8 mouse cellular contexts compared by ENCODE assay signal in genomic region chr17:24205284-24205888, GRCm38 (mm10). TPM values are rescaled to one million over a fixed set of nuclear protein-coding genes. Genes with fewer than 3 reads are reported as not detected.
A peak's percentile ranks its signal among the peaks of the same experiment; 100 is the strongest.
DNase-seq lines count a peak whose midpoint lies in the region; ATAC-seq and TF ChIP-seq lines count a peak whose summit lies in the region.

TSS of gene Tbc1d24 (minus strand) at chr17:24205562.

- H3K9ac ChIP-seq in forebrain, embryonic 15.5 days (replicated peaks), result peak within 1 kb of the TSS; percentile 80
- peak within 1 kb of the TSS; percentile 89 for H3K9ac ChIP-seq in liver, postnatal 0 days (replicated peaks)
- peak within 1 kb of the TSS; percentile 87 for H3K9ac ChIP-seq in neural tube, embryonic 13.5 days

- no peak; the same call in none of the 2 replicates for TF ChIP-seq POLR2A in testis, adult 2 months (IDR thresholded peaks at IDR 0.05; ENCODE audit: control insufficient read depth, low read depth, low read length)

- no peaks in the 10 kb centered on the region for H3K27me3 ChIP-seq in G1E (ENCODE audit: insufficient read depth, low read length)
- H3K27me3 ChIP-seq in forebrain, embryonic 15.5 days, result peaks cover 12% of the 10 kb centered on the region; the same call in 1 of the 2 replicates
- H3K27me3 ChIP-seq in liver, postnatal 0 days (ENCODE audit: insufficient read depth, low read length), result peaks cover 26% of the 10 kb centered on the region
- H3K27me3 ChIP-seq in neural tube, embryonic 13.5 days, result peaks cover 20% of the 10 kb centered on the region
- no peaks in the 10 kb centered on the region for H3K27me3 ChIP-seq in testis, adult 2 months (ENCODE audit: control insufficient read depth, insufficient read depth, low read length)

- peak within 1 kb of the TSS; percentile 97 for H3K4me3 ChIP-seq in G1E (ENCODE audit: low read depth, low read length)
- peak within 1 kb of the TSS; percentile 84 for H3K4me3 ChIP-seq in forebrain, embryonic 15.5 days
- peak within 1 kb of the TSS; percentile 86 for H3K4me3 ChIP-seq in liver, postnatal 0 days (ENCODE audit: low read depth, low read length)
- H3K4me3 ChIP-seq in neural tube, embryonic 13.5 days, result peak within 1 kb of the TSS; percentile 75
- peak within 1 kb of the TSS; percentile 84 for H3K4me3 ChIP-seq in testis, adult 2 months (ENCODE audit: control insufficient read depth, low read depth, low read length)

- H3K9me3 ChIP-seq in G1E (replicated peaks), result no peaks in the 10 kb centered on the region
- no peaks in the 10 kb centered on the region for H3K9me3 ChIP-seq in forebrain, embryonic 15.5 days
- no peaks in the 10 kb centered on the region for H3K9me3 ChIP-seq in liver, postnatal 0 days (ENCODE audit: low read length)
- no peaks in the 10 kb centered on the region for H3K9me3 ChIP-seq in neural tube, embryonic 13.5 days

- WGBS in forebrain, embryonic 15.5 days, result under 1% methylated on average over 58 of the region's 65 CpGs
- under 1% methylated on average over 58 of the region's 65 CpGs for WGBS in liver, postnatal 0 days (ENCODE audit: insufficient replicate concordance)
- under 1% methylated on average over 65 of the region's 65 CpGs for WGBS in neural tube, embryonic 13.5 days

- intact Hi-C loops in heart, postnatal 14 days (cut with DNase I), result loop anchor here (5.0 kb wide), 1 partner anchor 47 kb away; the partner anchor contains the start of gene Ccnf

- H3K4me2 ChIP-seq in forebrain, embryonic 15.5 days (replicated peaks), result peak within 1 kb of the TSS; percentile 89
- peak within 1 kb of the TSS; percentile 99 for H3K4me2 ChIP-seq in liver, postnatal 0 days (ENCODE audit: low read depth, low read length)
- peak within 1 kb of the TSS; percentile 95 for H3K4me2 ChIP-seq in neural tube, embryonic 13.5 days

- H3K4me1 ChIP-seq in G1E (ENCODE audit: insufficient read depth, low read depth, low read length), result peaks cover 94% of the 10 kb centered on the region
- peaks cover 77% of the 10 kb centered on the region for H3K4me1 ChIP-seq in forebrain, embryonic 15.5 days
- peaks cover 91% of the 10 kb centered on the region for H3K4me1 ChIP-seq in liver, postnatal 0 days (ENCODE audit: insufficient read depth)
- H3K4me1 ChIP-seq in neural tube, embryonic 13.5 days (replicated peaks), result peaks cover 82% of the 10 kb centered on the region
- peaks cover 47% of the 10 kb centered on the region for H3K4me1 ChIP-seq in testis, adult 2 months (ENCODE audit: control insufficient read depth, insufficient read depth, low read length)

- no peak for TF ChIP-seq CTCF in G1E (IDR thresholded peaks at IDR 0.05; ENCODE audit: low read depth, low read length)
- TF ChIP-seq CTCF in liver, postnatal 0 days (IDR thresholded peaks at IDR 0.05; ENCODE audit: low read depth), result no peak
- TF ChIP-seq CTCF in testis, adult 2 months (IDR thresholded peaks at IDR 0.05; ENCODE audit: control insufficient read depth, insufficient read depth, insufficient replicate concordance, low read depth, low read length), result no peak

- peaks cover 44% of the 10 kb centered on the region for H3K36me3 ChIP-seq in G1E (replicated peaks)
- H3K36me3 ChIP-seq in forebrain, embryonic 15.5 days, result no peaks in the 10 kb centered on the region
- peaks cover 7% of the 10 kb centered on the region for H3K36me3 ChIP-seq in liver, postnatal 0 days (replicated peaks; ENCODE audit: insufficient read depth, low read length)
- no peaks in the 10 kb centered on the region for H3K36me3 ChIP-seq in neural tube, embryonic 13.5 days
- no peaks in the 10 kb centered on the region for H3K36me3 ChIP-seq in testis, adult 2 months (ENCODE audit: control insufficient read depth, insufficient read depth, low read length)

- 0 out of 2 replicates have a peak, but pooled peaks have one; percentile 2 for ATAC-seq in G1E (ENCODE audit: extremely low read depth, insufficient number of reproducible peaks, low FRiP score, poor library complexity, severe bottlenecking)
- ATAC-seq in forebrain, embryonic 15.5 days (replicated peaks), result peak; percentile 83
- peak; percentile 62 for ATAC-seq in liver, postnatal 0 days
- ATAC-seq in neural tube, embryonic 13.5 days (ENCODE audit: low read depth), result peak; percentile 74

- DNase-seq in G1E (ENCODE audit: low spot score), result peak; percentile 77
- DNase-seq in cerebellum, adult 11-12 months, result peak; percentile 97
- DNase-seq in heart, postnatal 14 days, result peak; percentile 95 to 97
- DNase-seq in layer of hippocampus, adult 11-12 months (ENCODE audit: low spot score), result peak; percentile 94
- DNase-seq in liver, postnatal 0 days, result peak; percentile 94

- no peak for TF ChIP-seq EP300 in liver, postnatal 0 days (IDR thresholded peaks at IDR 0.05; ENCODE audit: low read depth)

- H3K27ac ChIP-seq in forebrain, embryonic 15.5 days (replicated peaks), result peak within 1 kb of the TSS; percentile 62
- peak within 1 kb of the TSS; percentile 94 for H3K27ac ChIP-seq in liver, postnatal 0 days (ENCODE audit: low read depth)
- peak within 1 kb of the TSS; percentile 84 for H3K27ac ChIP-seq in neural tube, embryonic 13.5 days (replicated peaks)
- H3K27ac ChIP-seq in testis, adult 2 months (ENCODE audit: control insufficient read depth, insufficient read depth, low read depth, low read length), result peak within 1 kb of the TSS; percentile 15; the same call in 1 of the 2 replicates

RNA-seq across cellular contexts. Expression of gene Tbc1d24, which starts in this region (rescaled TPM):
- total RNA-seq in G1E (2014; fragmentation: Nextera tagmentation) (94.0 and 120 TPM in 2 replicates), G1E (2017) (57.9 and 59.1 TPM in 2 replicates)
- polyA plus RNA-seq in G1E (2012), result 14.6 and 23.4 TPM in 2 replicates
- polyA plus RNA-seq in forebrain, embryonic 15.5 days (2015; fragmentation: Nextera tagmentation; extraction: Ambion mirVana), result 18.8 and 19.5 TPM in 2 replicates
- total RNA-seq in heart, postnatal 14 days (2021), result 1 to 10 TPM; 8.7 to 9.3 TPM
- 2.0 and 4.2 TPM in 2 replicates for polyA plus RNA-seq in liver, postnatal 0 days (2015; fragmentation: Nextera tagmentation; extraction: Ambion mirVana)
- polyA plus RNA-seq in neural tube, embryonic 13.5 days (2015; fragmentation: Nextera tagmentation; extraction: Ambion mirVana), result 17.8 and 22.0 TPM in 2 replicates
- 7.0 and 9.5 TPM in 2 replicates for polyA plus RNA-seq in testis, adult 2 months (2012; rRNA removed)

Comparison
In these comparisons a context has a peak if more than half of its experiments do, and no peak if none do; other contexts are left out.
1. Peak in every context shown above with its lines: DNase-seq, ATAC-seq, H3K4me3 ChIP-seq and H3K27ac ChIP-seq.
2. RNA of gene Tbc1d24 (total RNA-seq): 57.9 to 120 TPM in G1E; 8.7 to 9.3 TPM in heart, postnatal 14 days; every median in the first group is over 4 times any median in the second.
3. ATAC-seq: peak in every context shown above with its lines; median percentile 83 in forebrain, embryonic 15.5 days; 74 in neural tube, embryonic 13.5 days; 62 in liver, postnatal 0 days; 2 in G1E.
4. H3K27ac ChIP-seq: peak in every context shown above with its lines; median percentile 94 in liver, postnatal 0 days; 84 in neural tube, embryonic 13.5 days; 62 in forebrain, embryonic 15.5 days; 15 in testis, adult 2 months.